Mouse (Mus musculus) lung, embryonic 14.5 days (tissue): ENCODE results near the gene Pold4. TPM values are rescaled to one million over a fixed set of nuclear protein-coding genes. Genes with fewer than 3 reads are reported as not detected.

Experiments used
- ATAC-seq: fragments of 200-750 bp; cut with Nextera tagmentation; 2 replicates; pipeline ENCODE4 v1.8.0; 2017; ENCODE audit warnings: mild to moderate bottlenecking, moderate TSS enrichment, moderate library complexity; ENCODE audit not compliant: insufficient read depth
- DNase-seq: peaks from one replicate; pipeline ENCODE4 v3.0.0-alpha.2; 2015
- H3K27ac ChIP-seq: fragments of 300-500 bp; sonication (generic); 2 replicates; pipeline ENCODE4 v1.5.1; 2014; ENCODE audit warnings: low read depth, mild to moderate bottlenecking, moderate library complexity
- H3K27me3 ChIP-seq: fragments of 300-500 bp; sonication (generic); 2 replicates; pipeline ENCODE4 v1.6.1; 2014; ENCODE audit warnings: low read length, control low read depth; ENCODE audit not compliant: insufficient read depth
- H3K36me3 ChIP-seq: fragments of 300-500 bp; sonication (generic); 2 replicates; pipeline ENCODE4 v1.6.1; 2014; ENCODE audit warnings: control low read depth; ENCODE audit not compliant: insufficient read depth
- H3K4me1 ChIP-seq: fragments of 300-500 bp; sonication (generic); 2 replicates; pipeline ENCODE4 v1.6.1; 2014; ENCODE audit warnings: antibody characterized with exemption, control low read depth; ENCODE audit not compliant: insufficient read depth
- H3K4me2 ChIP-seq: fragments of 300-500 bp; sonication (generic); 2 replicates; pipeline ENCODE4 v1.6.1; 2014; ENCODE audit warnings: mild to moderate bottlenecking
- H3K4me3 ChIP-seq: fragments of 300-500 bp; sonication (generic); 2 replicates; pipeline ENCODE4 v1.5.1; 2014; ENCODE audit warnings: low read depth, low read length
- H3K9ac ChIP-seq: fragments of 300-500 bp; sonication (generic); 2 replicates; pipeline ENCODE4 v1.6.1; 2014
- H3K9me3 ChIP-seq: fragments of 300-500 bp; sonication (generic); 2 replicates; pipeline ENCODE4 v1.6.1; 2016; ENCODE audit warnings: low read depth, low read length, control low read depth
- CTCF ChIP-seq: IDR thresholded peaks from 2 replicates; pipeline ENCODE4 v1.5.1; 2016; ENCODE audit warnings: antibody characterized with exemption, low read depth
- WGBS: fragments of 180-500 bp; shearing (Covaris S2); extraction: QIAGEN DNeasy Blood & Tissue Kit; methylation state at CpG from one replicate; pipeline ENCODE4 v1.1.7; 2014; 5-methylcytosine and 5-hydroxymethylcytosine counted together
- polyA plus RNA-seq: library from polyadenylated mRNA; unstranded; fragments of >200 nt; fragmentation: Nextera tagmentation; extraction: Ambion mirVana; gene quantifications from 2 replicates; pipeline ENCODE4 v1.2.1, GENCODE M21; 2014

The Pold4 gene
- polyA plus RNA-seq, result 22.6 and 22.8 TPM in 2 replicates

DNA sequence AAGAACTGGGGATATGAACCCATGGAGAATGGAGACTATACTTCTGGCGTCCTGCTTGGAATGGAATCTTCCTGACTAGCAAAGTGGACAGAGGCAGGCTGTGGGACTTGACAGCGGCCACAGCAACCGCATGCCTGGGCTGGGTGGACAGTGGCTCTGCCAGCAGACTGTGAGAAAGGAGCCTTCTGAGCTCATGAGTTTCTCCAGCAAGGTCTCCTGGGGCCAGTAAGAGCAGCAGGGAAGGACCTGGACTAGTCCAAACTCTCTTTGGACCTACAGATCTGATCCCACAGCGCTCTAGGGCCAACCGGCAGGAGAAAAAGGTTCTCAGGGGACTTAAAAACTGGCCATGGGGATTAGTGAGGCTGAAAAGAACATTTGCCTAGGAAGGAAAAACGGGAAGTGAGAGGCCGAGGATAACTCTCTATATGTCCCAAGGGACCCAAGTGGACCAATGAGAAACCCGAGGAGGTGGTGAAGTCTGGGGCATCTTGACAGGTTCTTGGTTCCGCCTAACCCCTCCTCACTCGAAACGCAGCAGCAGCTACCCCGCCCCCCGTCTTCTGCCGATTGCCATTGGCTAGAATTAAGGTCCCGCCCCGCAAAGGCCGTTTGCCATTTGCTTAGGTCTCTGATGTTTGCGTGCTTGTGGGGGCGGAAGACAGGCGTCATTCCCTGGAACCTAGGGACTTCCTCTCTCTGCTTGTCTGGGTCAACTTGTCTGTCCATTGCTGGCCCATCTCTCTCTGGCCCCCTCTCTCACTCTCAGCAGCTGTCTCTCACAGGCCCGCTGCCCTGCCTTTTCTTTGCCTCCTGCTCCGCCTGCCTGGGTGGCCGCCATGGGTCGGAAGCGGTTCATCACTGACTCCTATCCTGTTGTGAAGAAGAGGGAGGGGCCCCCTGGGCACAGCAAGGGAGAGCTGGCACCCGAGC, at the start of gene Pold4:
Pold4 (plus strand) TSS at position 647 of the 933 bp plus-strand sequence.
- WGBS, result 9% methylated on average over 26 of the region's 26 CpGs

DNA sequence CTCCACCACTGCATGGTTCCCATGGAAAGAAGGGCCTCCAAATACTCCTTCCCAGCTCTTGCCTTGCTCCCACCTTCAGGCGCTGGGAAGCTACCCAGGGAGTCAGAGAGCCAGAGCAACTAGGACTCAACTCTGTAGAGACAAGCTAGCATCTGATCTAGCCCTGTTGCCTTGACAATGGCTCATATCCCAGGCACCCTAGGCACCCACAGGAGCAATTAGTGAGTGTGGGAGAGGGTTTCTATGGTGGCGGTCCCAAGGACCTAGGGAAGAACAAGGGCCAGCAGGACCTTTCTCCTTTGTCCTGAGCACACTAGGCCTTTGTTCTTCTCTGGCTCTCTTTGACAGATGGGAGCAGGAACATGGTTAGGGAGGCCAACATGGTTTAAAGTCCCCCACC, 48.0 kb upstream of the Pold4 start:
- no peak for DNase-seq
- no peaks in the 10 kb centered on the region for H3K4me1 ChIP-seq
- 83% methylated on average over 2 of the region's 2 CpGs for WGBS
- no peak for TF ChIP-seq CTCF
- no peak overlapping the region for H3K9ac ChIP-seq
- no peaks in the 10 kb centered on the region for H3K36me3 ChIP-seq
- no peaks in the 10 kb centered on the region for H3K9me3 ChIP-seq
- no peak overlapping the region for H3K4me2 ChIP-seq
- H3K4me3 ChIP-seq, result no peak overlapping the region
- no peak overlapping the region for H3K27ac ChIP-seq
- ATAC-seq, result no peak
- H3K27me3 ChIP-seq, result no peaks in the 10 kb centered on the region

More for the DNA sequence above, at the start of gene Pold4:
- Histone ChIP-seq H3K4me2 (peak within 1 kb of the TSS; percentile 82), H3K36me3 (no peaks in the 10 kb centered on the region), H3K9me3 (no peaks in the 10 kb centered on the region), H3K9ac (peak within 1 kb of the TSS; percentile 60), H3K27me3 (no peaks in the 10 kb centered on the region; the same call in 1 of the 2 replicates), H3K4me3 (peak within 1 kb of the TSS; percentile 53), H3K27ac (peak within 1 kb of the TSS; percentile 81), H3K4me1 (peaks cover 4% of the 10 kb centered on the region; the same call in 1 of the 2 replicates)
- DNase-seq, result peak; percentile 97
- ATAC-seq, result peak; percentile 90
- no peak for TF ChIP-seq CTCF

DNA sequence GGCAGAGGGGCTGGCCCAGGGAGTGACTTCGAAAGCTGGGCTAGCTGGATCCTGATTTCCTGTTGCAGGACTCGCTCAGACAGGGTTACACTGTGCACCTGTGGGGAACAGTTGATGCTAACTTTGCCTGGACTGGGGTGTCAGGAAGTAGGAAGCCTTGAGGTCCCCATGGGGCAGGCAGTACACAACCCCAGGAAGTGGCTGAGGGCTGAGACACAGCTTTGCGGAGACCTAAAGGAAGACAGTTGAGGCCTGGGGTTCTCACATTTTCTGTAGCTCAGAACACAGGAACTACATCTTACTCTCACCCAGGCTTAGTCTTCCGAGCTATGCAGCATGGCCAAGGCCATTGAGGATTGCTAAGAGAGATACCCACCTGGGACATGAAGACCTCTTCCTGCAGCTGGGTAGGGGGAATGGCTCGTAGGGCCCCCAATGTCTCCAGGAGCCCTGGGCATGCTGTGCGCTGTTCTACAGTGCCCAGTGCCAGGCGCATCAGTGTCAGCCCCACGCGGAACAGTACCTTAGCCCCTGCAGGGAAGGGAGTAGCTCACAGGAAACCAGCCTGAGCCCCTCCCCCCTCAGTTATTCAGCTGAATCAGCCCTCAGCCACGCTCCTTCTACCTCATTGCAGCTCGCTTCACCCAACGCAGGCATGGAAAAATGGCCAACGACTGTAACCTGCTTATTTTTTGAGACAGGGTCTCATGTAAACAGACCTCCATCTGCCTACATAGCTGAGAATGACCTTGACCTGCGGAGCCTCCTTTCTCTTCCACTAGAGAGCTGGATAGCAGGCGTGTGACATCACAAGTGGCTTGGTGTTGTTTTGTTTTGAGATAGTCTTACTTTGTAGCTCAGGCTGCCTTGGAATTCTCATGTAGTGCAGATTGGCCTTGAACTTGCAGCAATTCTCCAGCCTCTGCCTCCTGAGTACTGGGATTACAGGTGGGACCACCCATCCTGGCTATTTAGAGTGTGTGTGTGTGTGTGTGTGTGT, 46.4 kb upstream of the Pold4 start:
- no peak for TF ChIP-seq CTCF
- H3K4me3 ChIP-seq, result no peak overlapping the region
- no peaks in the 10 kb centered on the region for H3K4me1 ChIP-seq
- peak overlapping the region; percentile 4; the same call in 1 of the 2 replicates for H3K9ac ChIP-seq
- H3K9me3 ChIP-seq, result no peaks in the 10 kb centered on the region
- no peak overlapping the region for H3K4me2 ChIP-seq
- peak; percentile 26; the same call in 1 of the 2 replicates for ATAC-seq
- DNase-seq, result peak; percentile 32
- no peaks in the 10 kb centered on the region for H3K27me3 ChIP-seq
- H3K27ac ChIP-seq, result peak overlapping the region; percentile 20; the same call in 1 of the 2 replicates
- H3K36me3 ChIP-seq, result no peaks in the 10 kb centered on the region
- WGBS, result 44% methylated on average over 15 of the region's 15 CpGs

DNA sequence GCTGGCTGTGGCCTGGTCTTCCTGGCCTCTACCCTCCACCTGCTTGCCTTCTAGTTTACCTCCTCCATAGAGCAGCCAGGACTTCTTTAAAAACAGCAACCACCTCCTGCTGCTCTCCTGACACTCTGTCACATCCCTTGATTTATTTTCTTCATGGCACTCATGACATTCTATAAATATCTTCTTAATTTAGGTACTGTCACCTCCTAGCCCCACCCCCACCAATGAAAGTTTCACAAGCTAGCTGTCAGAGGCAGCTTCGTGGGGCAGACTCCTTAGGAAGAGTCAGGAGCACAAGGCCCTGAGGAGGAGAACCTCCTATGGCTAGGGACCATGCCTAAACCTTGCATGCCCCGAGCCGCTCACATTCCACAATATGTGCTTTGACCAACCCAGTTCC, 44.4 kb upstream of the Pold4 start:
- H3K4me2 ChIP-seq, result no peak overlapping the region
- no peak for ATAC-seq
- H3K9me3 ChIP-seq, result no peaks in the 10 kb centered on the region
- H3K27me3 ChIP-seq, result no peaks in the 10 kb centered on the region
- no peaks in the 10 kb centered on the region for H3K36me3 ChIP-seq
- H3K9ac ChIP-seq, result no peak overlapping the region
- H3K4me3 ChIP-seq, result no peak overlapping the region
- no peak for TF ChIP-seq CTCF
- H3K27ac ChIP-seq, result no peak overlapping the region
- DNase-seq, result no peak
- H3K4me1 ChIP-seq, result peaks cover 5% of the 10 kb centered on the region; the same call in 1 of the 2 replicates
- WGBS, result 63% methylated on average over 3 of the region's 3 CpGs

DNA sequence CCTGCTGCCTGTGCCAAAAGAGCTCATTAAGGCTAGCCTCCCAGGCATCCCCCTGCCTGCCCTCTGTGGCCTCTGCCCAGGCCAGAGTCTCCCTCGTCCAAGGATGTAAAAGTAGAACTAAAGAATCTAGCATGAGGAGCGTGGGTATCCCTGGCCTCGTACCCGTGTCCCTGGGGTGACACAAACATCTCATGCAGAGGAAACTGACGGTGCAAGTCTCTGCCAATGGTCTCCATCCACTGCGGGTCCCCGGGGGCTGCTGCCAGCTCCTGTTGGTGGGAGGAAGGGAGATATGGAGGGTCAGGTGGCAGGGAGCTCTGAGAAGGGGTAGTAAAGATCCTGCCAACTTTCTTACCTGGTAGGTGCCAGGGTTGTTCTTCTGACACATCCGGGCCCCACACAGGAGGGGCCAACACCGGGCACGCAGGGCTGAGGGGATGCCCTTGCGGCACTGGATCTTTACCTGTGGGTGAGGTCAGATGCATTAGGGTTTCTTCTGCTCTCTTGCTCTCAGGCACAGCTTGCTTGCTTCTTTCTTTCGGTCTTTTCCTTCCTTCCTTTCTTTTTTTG, 42.6 kb upstream of the Pold4 start:
- Histone ChIP-seq H3K4me1 (peaks cover 11% of the 10 kb centered on the region), H3K9ac (no peak overlapping the region), H3K27me3 (no peaks in the 10 kb centered on the region), H3K27ac (no peak overlapping the region), H3K4me3 (no peak overlapping the region), H3K9me3 (no peaks in the 10 kb centered on the region), H3K36me3 (peaks cover 12% of the 10 kb centered on the region), H3K4me2 (no peak overlapping the region)
- TF ChIP-seq CTCF, result no peak
- no peak for ATAC-seq
- DNase-seq, result no peak
- WGBS, result 83% methylated on average over 12 of the region's 12 CpGs

DNA sequence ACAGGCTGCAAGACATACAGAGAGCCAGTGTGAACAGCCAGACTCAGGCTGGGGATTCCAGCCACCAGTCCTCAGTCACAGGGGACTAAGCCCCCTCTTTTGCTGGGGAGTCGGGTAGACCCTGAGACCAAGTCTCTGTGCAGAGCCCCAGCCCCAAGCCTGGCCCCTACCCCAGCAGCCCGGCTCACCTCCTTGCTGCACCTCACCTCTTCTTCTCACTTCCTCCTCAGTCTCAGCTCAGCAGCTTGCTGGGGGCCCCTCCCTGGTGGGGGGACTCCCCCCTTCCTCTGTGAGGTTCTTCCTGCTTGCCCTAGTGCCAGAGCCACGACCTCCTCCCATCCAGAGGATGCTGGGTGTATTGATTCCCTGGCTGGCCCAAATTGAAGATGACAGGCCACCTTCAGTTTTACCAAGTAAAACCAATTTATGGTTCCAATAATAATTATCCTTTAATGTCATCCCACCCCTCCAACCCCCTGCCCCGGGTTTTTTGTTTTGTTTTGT, 40.8 kb upstream of the Pold4 start, which contains the start of gene Tbc1d10c:
Tbc1d10c (minus strand) TSS at position 454 of the 504 bp plus-strand sequence.
- no peak for ATAC-seq
- peaks cover 29% of the 10 kb centered on the region for H3K36me3 ChIP-seq
- H3K9me3 ChIP-seq, result no peaks in the 10 kb centered on the region
- no peak for TF ChIP-seq CTCF
- H3K27ac ChIP-seq, result peak within 1 kb of the TSS; percentile 90
- H3K4me1 ChIP-seq, result peaks cover 11% of the 10 kb centered on the region
- WGBS, result 51% methylated on average over 4 of the region's 4 CpGs
- no peak for DNase-seq
- H3K9ac ChIP-seq, result peak within 1 kb of the TSS; percentile 95
- peak within 1 kb of the TSS; percentile 96 for H3K4me3 ChIP-seq
- H3K4me2 ChIP-seq, result peak within 1 kb of the TSS; percentile 98
- no peaks in the 10 kb centered on the region for H3K27me3 ChIP-seq
